Mouse (Mus musculus): ENCODE results near the gene Apaf1. TPM values are rescaled to one million over a fixed set of nuclear protein-coding genes. Genes with fewer than 3 reads are reported as not detected.

The Apaf1 gene
- polyA plus RNA-seq, 1 experiment from 2014 or later = 17.8 TPM

GRCm38 (mm10) chr10:90964511-90964910, 118.1 kb downstream of the Apaf1 start:
- Histone ChIP-seq H3K27ac (no peak overlapping the region), H3K4me1 (peaks cover 10% of the 10 kb centered on the region), H3K9me3 (no peaks in the 10 kb centered on the region), H3K36me3 (no peaks in the 10 kb centered on the region), H3K4me3 (no peak overlapping the region), H3K27me3 (ENCODE audit: insufficient read depth, poor library complexity, severe bottlenecking) (peaks cover 56% of the 10 kb centered on the region)
- no peak for DNase-seq (ENCODE audit: low spot score)
- 27% methylated on average over 9 of the region's 9 CpGs for WGBS

GRCm38 (mm10) chr10:90960374-90960773, 122.2 kb downstream of the Apaf1 start:
- no peak for DNase-seq (ENCODE audit: low spot score)
- Histone ChIP-seq H3K9me3 (no peaks in the 10 kb centered on the region), H3K4me1 (no peaks in the 10 kb centered on the region), H3K4me3 (no peak overlapping the region), H3K36me3 (no peaks in the 10 kb centered on the region), H3K27me3 (ENCODE audit: insufficient read depth, poor library complexity, severe bottlenecking) (peaks cover 15% of the 10 kb centered on the region), H3K27ac (no peak overlapping the region)
- WGBS = 73% methylated on average over 7 of the region's 7 CpGs

- DNase-seq (ENCODE audit: low spot score) = no peak
- Histone ChIP-seq H3K9me3 (no peaks in the 10 kb centered on the region), H3K4me1 (no peaks in the 10 kb centered on the region), H3K27ac (no peak overlapping the region), H3K27me3 (ENCODE audit: insufficient read depth, poor library complexity, severe bottlenecking) (no peaks in the 10 kb centered on the region), H3K4me3 (no peak overlapping the region), H3K36me3 (no peaks in the 10 kb centered on the region)
- 88% methylated on average over 6 of the region's 6 CpGs for WGBS
Observed at GRCm38 (mm10) chr10:90953821-90954220, 128.7 kb downstream of the Apaf1 start.

- H3K4me1 ChIP-seq = no peaks in the 10 kb centered on the region
- DNase-seq (ENCODE audit: low spot score) = no peak
- no peaks in the 10 kb centered on the region for H3K9me3 ChIP-seq
- H3K27me3 ChIP-seq (ENCODE audit: insufficient read depth, poor library complexity, severe bottlenecking) = no peaks in the 10 kb centered on the region
- no peaks in the 10 kb centered on the region for H3K36me3 ChIP-seq
- no peak overlapping the region for H3K4me3 ChIP-seq
- H3K27ac ChIP-seq = no peak overlapping the region
- 88% methylated on average over 15 of the region's 15 CpGs for WGBS
Observed at GRCm38 (mm10) chr10:90953103-90953709, 129.4 kb downstream of the Apaf1 start.

- no peak for DNase-seq (ENCODE audit: low spot score)
- H3K27ac ChIP-seq = no peak overlapping the region
- no peaks in the 10 kb centered on the region for H3K36me3 ChIP-seq
- WGBS = 87% methylated on average over 18 of the region's 18 CpGs
- H3K4me1 ChIP-seq = no peaks in the 10 kb centered on the region
- no peaks in the 10 kb centered on the region for H3K9me3 ChIP-seq
- H3K27me3 ChIP-seq (ENCODE audit: insufficient read depth, poor library complexity, severe bottlenecking) = peaks cover 4% of the 10 kb centered on the region; the same call in 1 of the 2 replicates
- no peak overlapping the region for H3K4me3 ChIP-seq
Observed at GRCm38 (mm10) chr10:90947608-90948373, 134.8 kb downstream of the Apaf1 start.

GRCm38 (mm10) chr10:90947043-90947442, 135.5 kb downstream of the Apaf1 start:
- Histone ChIP-seq H3K4me1 (no peaks in the 10 kb centered on the region), H3K4me3 (no peak overlapping the region), H3K27me3 (ENCODE audit: insufficient read depth, poor library complexity, severe bottlenecking) (peaks cover 4% of the 10 kb centered on the region; the same call in 1 of the 2 replicates), H3K9me3 (no peaks in the 10 kb centered on the region), H3K36me3 (no peaks in the 10 kb centered on the region), H3K27ac (no peak overlapping the region)
- no peak for DNase-seq (ENCODE audit: low spot score)
- WGBS = 89% methylated on average over 6 of the region's 6 CpGs

- Histone ChIP-seq H3K4me3 (no peak overlapping the region), H3K27me3 (ENCODE audit: insufficient read depth, poor library complexity, severe bottlenecking) (no peaks in the 10 kb centered on the region), H3K36me3 (no peaks in the 10 kb centered on the region), H3K4me1 (no peaks in the 10 kb centered on the region), H3K9me3 (no peaks in the 10 kb centered on the region), H3K27ac (no peak overlapping the region)
- no peak for DNase-seq (ENCODE audit: low spot score)
- WGBS = 77% methylated on average over 14 of the region's 14 CpGs
Observed at GRCm38 (mm10) chr10:90942001-90942700, 140.4 kb downstream of the Apaf1 start.

GRCm38 (mm10) chr10:90940521-90941520, 141.7 kb downstream of the Apaf1 start:
- DNase-seq (ENCODE audit: low spot score) = no peak
- Histone ChIP-seq H3K27me3 (ENCODE audit: insufficient read depth, poor library complexity, severe bottlenecking) (no peaks in the 10 kb centered on the region), H3K27ac (no peak overlapping the region), H3K4me1 (no peaks in the 10 kb centered on the region), H3K4me3 (no peak overlapping the region), H3K36me3 (no peaks in the 10 kb centered on the region), H3K9me3 (no peaks in the 10 kb centered on the region)
- WGBS = 86% methylated on average over 15 of the region's 15 CpGs

Other genes starting within 250 kb of the Apaf1 start
- gene Ikbip, start 170 bp upstream of the Apaf1 start, polyA plus RNA-seq (2016; fragmentation: Nextera tagmentation; extraction: Ambion mirVana) = 39.1 and 39.2 TPM in 2 replicates
- 602 and 803 TPM in 2 replicates for gene Slc25a3, start 41.3 kb upstream of the Apaf1 start, polyA plus RNA-seq (2016; fragmentation: Nextera tagmentation; extraction: Ambion mirVana)
- gene Tmpo, start 98.5 kb upstream of the Apaf1 start, polyA plus RNA-seq (2016; fragmentation: Nextera tagmentation; extraction: Ambion mirVana) = 142 and 192 TPM in 2 replicates

Measured in heart, embryonic 10.5 days (tissue).